Mouse (Mus musculus): ENCODE measurements around the gene Spin1. TPM values are rescaled to one million over a fixed set of nuclear protein-coding genes. Genes with fewer than 3 reads are reported as not detected.
A peak's percentile ranks its signal among the peaks of the same experiment; 100 is the strongest.

Gene Spin1
- total RNA-seq (2021) (10 to 100 TPM; 33.5 to 33.7 TPM), polyA plus RNA-seq (2012; rRNA removed) (14.2 and 22.5 TPM in 2 replicates)
- long read RNA-seq, full-length matches to known transcripts = 26 of 36 reads
- long read RNA-seq, partial matches to known transcripts = 2 of 36 reads
- long read RNA-seq, other reads (novel, unspliced or antisense) = 8 of 36 reads

- 9% methylated on average over 83 of the region's 85 CpGs for WGBS
These were observed at the start of gene Spin1 for GRCm38 (mm10) chr13:51100233-51101015. Spin1 (plus strand) TSS chr13:51100880.

DNA sequence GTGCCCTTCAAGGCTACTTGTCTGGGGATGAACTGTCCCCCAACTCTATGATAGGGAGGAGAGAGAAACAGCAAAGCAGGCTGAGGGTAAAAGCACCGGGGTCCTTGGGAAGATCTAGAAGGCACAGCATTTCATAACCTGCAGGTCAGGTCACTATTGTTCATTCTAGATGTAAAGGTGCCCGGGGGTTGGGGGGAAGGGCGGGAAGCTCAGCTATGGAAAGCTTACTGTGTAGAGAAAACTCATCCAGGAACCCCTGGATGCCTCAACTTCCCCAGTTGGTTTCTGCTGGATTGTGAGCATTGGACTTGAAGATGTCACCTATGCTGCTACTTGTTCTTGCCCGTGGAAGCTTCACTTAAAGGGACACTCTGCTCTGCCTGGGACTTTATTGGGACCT, 49.7 kb upstream of the Spin1 start:
- 83% methylated on average over 4 of the region's 4 CpGs for WGBS
- Histone ChIP-seq H3K27ac (no peak overlapping the region), H3K36me3 (ENCODE audit: control insufficient read depth, insufficient read depth, low read length) (no peaks in the 10 kb centered on the region), H3K4me1 (ENCODE audit: control insufficient read depth, insufficient read depth, low read length) (no peaks in the 10 kb centered on the region), H3K4me3 (no peak overlapping the region), H3K9ac (ENCODE audit: low read depth, low read length) (no peak overlapping the region), H3K27me3 (ENCODE audit: control insufficient read depth, insufficient read depth, low read length) (no peaks in the 10 kb centered on the region), H3K79me2 (replicated peaks; ENCODE audit: control insufficient read depth, insufficient read depth, low read length) (no peaks in the 10 kb centered on the region)
- intact Hi-C loops (cut with DNase I) = no loop called here
- TF ChIP-seq CTCF (IDR thresholded peaks at IDR 0.05) (no peak), EP300 (IDR thresholded peaks at IDR 0.05; ENCODE audit: insufficient read depth, low read depth, low read length) (no peak), POLR2A (IDR thresholded peaks at IDR 0.05; ENCODE audit: insufficient read depth, low read depth, low read length) (no peak)
- DNase-seq = no peak

More at GRCm38 (mm10) chr13:51100233-51101015, at the start of gene Spin1:
- Histone ChIP-seq H3K36me3 (ENCODE audit: control insufficient read depth, insufficient read depth, low read length) (peaks cover 2% of the 10 kb centered on the region; the same call in 1 of the 2 replicates), H3K27me3 (ENCODE audit: control insufficient read depth, insufficient read depth, low read length) (no peaks in the 10 kb centered on the region), H3K4me1 (ENCODE audit: control insufficient read depth, insufficient read depth, low read length) (peaks cover 7% of the 10 kb centered on the region), H3K4me3 (peak within 1 kb of the TSS; percentile 53), H3K27ac (peak within 1 kb of the TSS; percentile 97), H3K9ac (ENCODE audit: low read depth, low read length) (peak within 1 kb of the TSS; percentile 95), H3K79me2 (replicated peaks; ENCODE audit: control insufficient read depth, insufficient read depth, low read length) (peaks cover 6% of the 10 kb centered on the region; the same call in 1 of the 2 replicates)
- intact Hi-C loops (cut with DNase I) = loop anchor here (1.0 to 5.0 kb wide), 3 partner anchors 37 to 317 kb away; no protein-coding TSS in a partner anchor
- TF ChIP-seq POLR2A (IDR thresholded peaks at IDR 0.05; ENCODE audit: insufficient read depth, low read depth, low read length) (no peak; the same call in 1 of the 2 replicates), EP300 (IDR thresholded peaks at IDR 0.05; ENCODE audit: insufficient read depth, low read depth, low read length) (no peak), CTCF (IDR thresholded peaks at IDR 0.05) (no peak)
- DNase-seq = peak; percentile 93 to 94

DNA sequence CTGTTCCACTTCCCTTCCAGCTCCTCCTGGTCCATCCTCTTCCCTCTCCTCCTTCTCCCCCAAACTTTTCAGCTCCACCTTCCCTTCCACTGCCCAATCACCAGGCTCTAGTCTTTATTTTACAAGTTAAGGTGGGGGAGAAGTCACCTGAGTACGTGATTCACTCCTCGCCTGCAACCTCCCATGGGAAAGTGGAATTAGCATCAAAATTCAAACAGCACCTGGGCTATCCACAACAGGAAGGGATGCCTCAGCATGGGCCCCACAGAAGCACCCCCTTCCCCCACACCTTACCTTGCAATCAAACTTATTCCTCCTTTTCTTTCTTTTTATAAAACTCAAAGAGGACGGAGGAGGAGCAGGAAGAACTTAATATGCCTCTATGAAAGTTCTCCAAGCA, 48.3 kb upstream of the Spin1 start:
- Histone ChIP-seq H3K4me3 (no peak overlapping the region), H3K79me2 (replicated peaks; ENCODE audit: control insufficient read depth, insufficient read depth, low read length) (no peaks in the 10 kb centered on the region), H3K4me1 (ENCODE audit: control insufficient read depth, insufficient read depth, low read length) (no peaks in the 10 kb centered on the region), H3K9ac (ENCODE audit: low read depth, low read length) (no peak overlapping the region), H3K36me3 (ENCODE audit: control insufficient read depth, insufficient read depth, low read length) (no peaks in the 10 kb centered on the region), H3K27ac (no peak overlapping the region), H3K27me3 (ENCODE audit: control insufficient read depth, insufficient read depth, low read length) (no peaks in the 10 kb centered on the region)
- TF ChIP-seq CTCF (IDR thresholded peaks at IDR 0.05) (no peak), POLR2A (IDR thresholded peaks at IDR 0.05; ENCODE audit: insufficient read depth, low read depth, low read length) (no peak), EP300 (IDR thresholded peaks at IDR 0.05; ENCODE audit: insufficient read depth, low read depth, low read length) (no peak)
- no peak for DNase-seq
- whole genome bisulfite sequencing = 79% methylated on average over 3 of the region's 3 CpGs
- intact Hi-C loops (cut with DNase I) = no loop called here

GRCm38 (mm10) chr13:51063024-51063423, 37.7 kb upstream of the Spin1 start:
- TF ChIP-seq POLR2A (IDR thresholded peaks at IDR 0.05; ENCODE audit: insufficient read depth, low read depth, low read length) (no peak), EP300 (IDR thresholded peaks at IDR 0.05; ENCODE audit: insufficient read depth, low read depth, low read length) (no peak), CTCF (IDR thresholded peaks at IDR 0.05) (no peak)

GRCm38 (mm10) chr13:51063721-51064120, 37.0 kb upstream of the Spin1 start:
- H3K4me3 ChIP-seq = no peak overlapping the region
- no peaks in the 10 kb centered on the region for H3K79me2 ChIP-seq (replicated peaks; ENCODE audit: control insufficient read depth, insufficient read depth, low read length)
- H3K27ac ChIP-seq = no peak overlapping the region
- 88% methylated on average over 1 of the region's 1 CpGs for WGBS
- no peak for DNase-seq
- TF ChIP-seq CTCF (IDR thresholded peaks at IDR 0.05) (no peak), POLR2A (IDR thresholded peaks at IDR 0.05; ENCODE audit: insufficient read depth, low read depth, low read length) (no peak), EP300 (IDR thresholded peaks at IDR 0.05; ENCODE audit: insufficient read depth, low read depth, low read length) (no peak)
- no peaks in the 10 kb centered on the region for H3K27me3 ChIP-seq (ENCODE audit: control insufficient read depth, insufficient read depth, low read length)
- no peaks in the 10 kb centered on the region for H3K4me1 ChIP-seq (ENCODE audit: control insufficient read depth, insufficient read depth, low read length)
- no peak overlapping the region for H3K9ac ChIP-seq (ENCODE audit: low read depth, low read length)
- intact Hi-C loops (cut with DNase I) = no loop called here
- no peaks in the 10 kb centered on the region for H3K36me3 ChIP-seq (ENCODE audit: control insufficient read depth, insufficient read depth, low read length)

More at GRCm38 (mm10) chr13:51063024-51063423, 37.7 kb upstream of the Spin1 start:
- Histone ChIP-seq H3K4me1 (ENCODE audit: control insufficient read depth, insufficient read depth, low read length) (no peaks in the 10 kb centered on the region), H3K4me3 (no peak overlapping the region), H3K9ac (ENCODE audit: low read depth, low read length) (no peak overlapping the region), H3K27me3 (ENCODE audit: control insufficient read depth, insufficient read depth, low read length) (no peaks in the 10 kb centered on the region), H3K36me3 (ENCODE audit: control insufficient read depth, insufficient read depth, low read length) (no peaks in the 10 kb centered on the region), H3K27ac (no peak overlapping the region), H3K79me2 (replicated peaks; ENCODE audit: control insufficient read depth, insufficient read depth, low read length) (no peaks in the 10 kb centered on the region)
- intact Hi-C loops (cut with DNase I) = no loop called here
- WGBS = 53% methylated on average over 6 of the region's 6 CpGs
- DNase-seq = no peak

- 77% methylated on average over 3 of the region's 3 CpGs for WGBS
- H3K9ac ChIP-seq (ENCODE audit: low read depth, low read length) = no peak overlapping the region
- TF ChIP-seq POLR2A (IDR thresholded peaks at IDR 0.05; ENCODE audit: insufficient read depth, low read depth, low read length) (no peak), CTCF (IDR thresholded peaks at IDR 0.05) (no peak), EP300 (IDR thresholded peaks at IDR 0.05; ENCODE audit: insufficient read depth, low read depth, low read length) (no peak)
- no peaks in the 10 kb centered on the region for H3K4me1 ChIP-seq (ENCODE audit: control insufficient read depth, insufficient read depth, low read length)
- H3K36me3 ChIP-seq (ENCODE audit: control insufficient read depth, insufficient read depth, low read length) = no peaks in the 10 kb centered on the region
- DNase-seq = no peak
- H3K79me2 ChIP-seq (replicated peaks; ENCODE audit: control insufficient read depth, insufficient read depth, low read length) = no peaks in the 10 kb centered on the region
- H3K27ac ChIP-seq = no peak overlapping the region
- no peak overlapping the region for H3K4me3 ChIP-seq
- intact Hi-C loops (cut with DNase I) = no loop called here
- no peaks in the 10 kb centered on the region for H3K27me3 ChIP-seq (ENCODE audit: control insufficient read depth, insufficient read depth, low read length)
These were observed 36.3 kb upstream of the Spin1 start for GRCm38 (mm10) chr13:51064429-51064828.
